Mouse (Mus musculus) lung, embryonic 14.5 days (tissue): ENCODE results near the gene Ralgps2. TPM values are rescaled to one million over a fixed set of nuclear protein-coding genes. Genes with fewer than 3 reads are reported as not detected.

ENCODE experiments used
- ATAC-seq: fragments of 200-750 bp; cut with Nextera tagmentation; 2 replicates; pipeline ENCODE4 v1.8.0; 2017; ENCODE audit warnings: mild to moderate bottlenecking, moderate TSS enrichment, moderate library complexity; ENCODE audit not compliant: insufficient read depth
- DNase-seq: peaks from one replicate; pipeline ENCODE4 v3.0.0-alpha.2; 2015
- H3K27ac ChIP-seq: fragments of 300-500 bp; sonication (generic); 2 replicates; pipeline ENCODE4 v1.5.1; 2014; ENCODE audit warnings: low read depth, mild to moderate bottlenecking, moderate library complexity
- H3K27me3 ChIP-seq: fragments of 300-500 bp; sonication (generic); 2 replicates; pipeline ENCODE4 v1.6.1; 2014; ENCODE audit warnings: low read length, control low read depth; ENCODE audit not compliant: insufficient read depth
- H3K36me3 ChIP-seq: fragments of 300-500 bp; sonication (generic); 2 replicates; pipeline ENCODE4 v1.6.1; 2014; ENCODE audit warnings: control low read depth; ENCODE audit not compliant: insufficient read depth
- H3K4me1 ChIP-seq: fragments of 300-500 bp; sonication (generic); 2 replicates; pipeline ENCODE4 v1.6.1; 2014; ENCODE audit warnings: antibody characterized with exemption, control low read depth; ENCODE audit not compliant: insufficient read depth
- H3K4me2 ChIP-seq: fragments of 300-500 bp; sonication (generic); 2 replicates; pipeline ENCODE4 v1.6.1; 2014; ENCODE audit warnings: mild to moderate bottlenecking
- H3K4me3 ChIP-seq: fragments of 300-500 bp; sonication (generic); 2 replicates; pipeline ENCODE4 v1.5.1; 2014; ENCODE audit warnings: low read depth, low read length
- H3K9ac ChIP-seq: fragments of 300-500 bp; sonication (generic); 2 replicates; pipeline ENCODE4 v1.6.1; 2014
- H3K9me3 ChIP-seq: fragments of 300-500 bp; sonication (generic); 2 replicates; pipeline ENCODE4 v1.6.1; 2016; ENCODE audit warnings: low read depth, low read length, control low read depth
- CTCF ChIP-seq: IDR thresholded peaks from 2 replicates; pipeline ENCODE4 v1.5.1; 2016; ENCODE audit warnings: antibody characterized with exemption, low read depth
- whole genome bisulfite sequencing: fragments of 180-500 bp; shearing (Covaris S2); extraction: QIAGEN DNeasy Blood & Tissue Kit; methylation state at CpG from one replicate; pipeline ENCODE4 v1.1.7; 2014; 5-methylcytosine and 5-hydroxymethylcytosine counted together
- polyA plus RNA-seq: library from polyadenylated mRNA; unstranded; fragments of >200 nt; fragmentation: Nextera tagmentation; extraction: Ambion mirVana; gene quantifications from 2 replicates; pipeline ENCODE4 v1.2.1, GENCODE M21; 2014

Ralgps2 gene
- polyA plus RNA-seq, 1 experiment from 2014 or later, result 70.6 TPM

GRCm38 (mm10) chr1:156864240-156864639 is 75.2 kb downstream of the Ralgps2 start:
- Histone ChIP-seq H3K4me3 (no peak overlapping the region), H3K9ac (no peak overlapping the region), H3K36me3 (0 out of 2 replicates have a peak, but pooled peaks cover 4% of the 10 kb centered on the region), H3K27ac (peak overlapping the region; percentile 52; the same call in 1 of the 2 replicates), H3K9me3 (no peaks in the 10 kb centered on the region), H3K27me3 (no peaks in the 10 kb centered on the region), H3K4me1 (peaks cover 5% of the 10 kb centered on the region), H3K4me2 (no peak overlapping the region)
- TF ChIP-seq CTCF, result no peak
- DNase-seq, result peak; percentile 66
- WGBS, result 37% methylated on average over 3 of the region's 3 CpGs
- ATAC-seq, result peak; percentile 70; the same call in 1 of the 2 replicates

- Histone ChIP-seq H3K27me3 (no peaks in the 10 kb centered on the region), H3K9ac (no peak overlapping the region), H3K9me3 (no peaks in the 10 kb centered on the region), H3K4me1 (peaks cover 5% of the 10 kb centered on the region), H3K4me2 (no peak overlapping the region), H3K36me3 (0 out of 2 replicates have a peak, but pooled peaks cover 4% of the 10 kb centered on the region), H3K27ac (0 out of 2 replicates have a peak overlapping the region, but pooled peaks have one; percentile 52), H3K4me3 (no peak overlapping the region)
- ATAC-seq (peak; percentile 74), DNase-seq (peak; percentile 40)
- WGBS, result 49% methylated on average over 3 of the region's 3 CpGs
- TF ChIP-seq CTCF, result no peak
These were observed 75.7 kb downstream of the Ralgps2 start for GRCm38 (mm10) chr1:156863726-156864125.

GRCm38 (mm10) chr1:156861475-156862043 is 77.9 kb downstream of the Ralgps2 start:
- ATAC-seq, result no peak
- H3K9ac ChIP-seq, result no peak overlapping the region
- DNase-seq, result no peak
- H3K9me3 ChIP-seq, result no peaks in the 10 kb centered on the region
- peak; percentile 64 for TF ChIP-seq CTCF
- no peaks in the 10 kb centered on the region for H3K27me3 ChIP-seq
- peaks cover 5% of the 10 kb centered on the region; the same call in 1 of the 2 replicates for H3K4me1 ChIP-seq
- H3K36me3 ChIP-seq, result no peaks in the 10 kb centered on the region
- H3K4me3 ChIP-seq, result no peak overlapping the region
- H3K4me2 ChIP-seq, result no peak overlapping the region
- WGBS, result 35% methylated on average over 4 of the region's 4 CpGs
- H3K27ac ChIP-seq, result no peak overlapping the region

GRCm38 (mm10) chr1:156860266-156860665 is 79.2 kb downstream of the Ralgps2 start:
- Histone ChIP-seq H3K27ac (no peak overlapping the region), H3K36me3 (no peaks in the 10 kb centered on the region), H3K4me1 (peaks cover 5% of the 10 kb centered on the region; the same call in 1 of the 2 replicates), H3K4me2 (no peak overlapping the region), H3K9me3 (no peaks in the 10 kb centered on the region), H3K27me3 (no peaks in the 10 kb centered on the region), H3K9ac (no peak overlapping the region), H3K4me3 (no peak overlapping the region)
- ATAC-seq (no peak), DNase-seq (no peak)
- WGBS, result 75% methylated on average over 8 of the region's 8 CpGs
- TF ChIP-seq CTCF, result no peak

- WGBS, result 51% methylated on average over 2 of the region's 2 CpGs
- Histone ChIP-seq H3K4me2 (no peak overlapping the region), H3K9ac (no peak overlapping the region), H3K27me3 (no peaks in the 10 kb centered on the region), H3K4me3 (no peak overlapping the region), H3K9me3 (no peaks in the 10 kb centered on the region), H3K36me3 (no peaks in the 10 kb centered on the region), H3K4me1 (peaks cover 5% of the 10 kb centered on the region; the same call in 1 of the 2 replicates), H3K27ac (no peak overlapping the region)
- TF ChIP-seq CTCF, result no peak
- no peak for ATAC-seq
- DNase-seq, result no peak
These were observed 79.6 kb downstream of the Ralgps2 start for GRCm38 (mm10) chr1:156859711-156860250.

- WGBS, result 94% methylated on average over 2 of the region's 2 CpGs
- no peak for ATAC-seq
- no peak for TF ChIP-seq CTCF
- DNase-seq, result no peak
- no peaks in the 10 kb centered on the region for H3K27me3 ChIP-seq
- H3K4me2 ChIP-seq, result no peak overlapping the region
- no peak overlapping the region for H3K27ac ChIP-seq
- H3K9ac ChIP-seq, result no peak overlapping the region
- H3K9me3 ChIP-seq, result no peaks in the 10 kb centered on the region
- no peak overlapping the region for H3K4me3 ChIP-seq
- H3K4me1 ChIP-seq, result peaks cover 2% of the 10 kb centered on the region; the same call in 1 of the 2 replicates
- H3K36me3 ChIP-seq, result no peaks in the 10 kb centered on the region
These were observed 80.3 kb downstream of the Ralgps2 start for GRCm38 (mm10) chr1:156859156-156859555.

- Histone ChIP-seq H3K27ac (no peak overlapping the region), H3K4me2 (no peak overlapping the region), H3K4me3 (no peak overlapping the region), H3K27me3 (no peaks in the 10 kb centered on the region), H3K9ac (no peak overlapping the region), H3K36me3 (no peaks in the 10 kb centered on the region), H3K4me1 (no peaks in the 10 kb centered on the region), H3K9me3 (no peaks in the 10 kb centered on the region)
- DNase-seq (no peak), ATAC-seq (no peak)
- 83% methylated on average over 2 of the region's 2 CpGs for WGBS
- no peak for TF ChIP-seq CTCF
These were observed 82.8 kb downstream of the Ralgps2 start for GRCm38 (mm10) chr1:156856666-156857065.
